Mouse (Mus musculus): ENCODE data around the gene Ccr6. TPM values are rescaled to one million over a fixed set of nuclear protein-coding genes. Genes with fewer than 3 reads are reported as not detected.

Ccr6 gene
- polyA plus RNA-seq, 2 experiments = not detected

DNA sequence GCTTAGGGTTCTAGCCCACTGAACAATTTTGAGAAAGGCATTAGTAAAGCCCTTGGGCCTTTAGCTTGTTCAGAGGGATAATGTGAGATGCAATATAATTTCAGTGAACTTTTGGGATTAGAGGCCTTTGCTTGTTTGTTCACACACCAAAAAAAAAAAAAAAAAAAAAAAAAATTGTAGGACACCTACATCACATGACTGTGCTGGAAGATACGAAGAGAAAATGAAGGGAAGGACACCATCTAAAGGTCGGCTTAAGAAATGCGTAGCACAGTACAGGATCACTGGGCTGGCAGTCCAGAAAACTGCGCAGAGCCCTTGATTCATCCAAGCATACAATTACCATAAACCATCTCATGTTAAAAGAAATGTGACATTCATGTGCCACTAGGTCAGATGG, 65.7 kb downstream of the Ccr6 start:
- Histone ChIP-seq H3K27ac (replicated peaks; ENCODE audit: low read depth, low read length) (no peak overlapping the region), H3K4me1 (ENCODE audit: control insufficient read depth, insufficient read depth, low read length) (no peaks in the 10 kb centered on the region), H3K9me3 (ENCODE audit: control insufficient read depth, low read length) (no peaks in the 10 kb centered on the region), H3K36me3 (ENCODE audit: control insufficient read depth, insufficient read depth, low read length) (peaks cover 9% of the 10 kb centered on the region; the same call in 1 of the 2 replicates), H3K4me2 (replicated peaks; ENCODE audit: low read depth, low read length, severe bottlenecking) (no peak overlapping the region), H3K27me3 (ENCODE audit: control insufficient read depth, insufficient read depth, low read length) (no peaks in the 10 kb centered on the region), H3K4me3 (replicated peaks; ENCODE audit: low read length) (no peak overlapping the region), H3K9ac (ENCODE audit: low read depth, low read length, severe bottlenecking) (no peak overlapping the region)
- TF ChIP-seq POLR2A (IDR thresholded peaks at IDR 0.05; ENCODE audit: borderline replicate concordance, extremely low read depth, insufficient read depth, insufficient read length) = no peak
- 71% methylated on average over 4 of the region's 4 CpGs for WGBS
- ATAC-seq (ENCODE audit: low FRiP score, low read depth) (no peak), DNase-seq (ENCODE audit: low spot score) (no peak)

DNA sequence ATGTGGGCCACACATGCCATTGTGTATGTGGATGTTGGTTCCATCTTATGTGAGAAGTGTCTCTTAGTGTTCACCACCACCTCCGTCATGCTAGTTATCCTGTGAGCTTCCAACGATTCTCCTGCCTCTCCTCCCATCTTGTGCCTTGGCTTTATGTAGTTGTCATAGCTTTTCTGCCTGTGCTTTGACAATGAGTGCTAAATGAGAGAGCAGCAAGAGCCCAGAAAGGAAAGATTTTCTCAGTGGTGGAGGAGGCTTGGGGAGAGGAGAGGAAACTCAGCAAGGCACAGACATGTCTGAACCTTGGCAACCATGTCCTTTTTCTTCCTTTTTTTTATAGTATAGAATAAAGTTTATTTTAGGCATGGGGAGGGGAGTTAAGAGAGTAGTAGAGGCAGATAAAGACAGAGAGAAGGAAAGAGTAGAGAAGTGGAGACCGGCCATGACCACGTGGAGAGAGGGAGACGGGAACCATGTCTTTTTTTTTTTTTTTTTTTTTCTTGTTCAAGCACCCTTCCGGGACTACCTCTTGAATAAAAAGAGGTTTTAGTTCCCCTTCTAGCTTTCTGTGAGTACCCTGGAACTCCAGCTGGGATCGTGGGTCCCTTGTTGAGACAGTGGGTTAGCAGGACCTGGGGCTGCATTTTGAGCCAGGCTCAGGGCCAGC, 67.1 kb downstream of the Ccr6 start:
- Histone ChIP-seq H3K4me3 (replicated peaks; ENCODE audit: low read length) (no peak overlapping the region), H3K4me1 (ENCODE audit: control insufficient read depth, insufficient read depth, low read length) (no peaks in the 10 kb centered on the region), H3K9ac (ENCODE audit: low read depth, low read length, severe bottlenecking) (no peak overlapping the region), H3K27me3 (ENCODE audit: control insufficient read depth, insufficient read depth, low read length) (no peaks in the 10 kb centered on the region), H3K27ac (replicated peaks; ENCODE audit: low read depth, low read length) (no peak overlapping the region), H3K9me3 (ENCODE audit: control insufficient read depth, low read length) (no peaks in the 10 kb centered on the region), H3K4me2 (replicated peaks; ENCODE audit: low read depth, low read length, severe bottlenecking) (no peak overlapping the region), H3K36me3 (ENCODE audit: control insufficient read depth, insufficient read depth, low read length) (peaks cover 5% of the 10 kb centered on the region; the same call in 1 of the 2 replicates)
- WGBS = 66% methylated on average over 7 of the region's 7 CpGs
- TF ChIP-seq POLR2A (IDR thresholded peaks at IDR 0.05; ENCODE audit: borderline replicate concordance, extremely low read depth, insufficient read depth, insufficient read length) = no peak
- no peak for DNase-seq (ENCODE audit: low spot score)
- ATAC-seq (ENCODE audit: low FRiP score, low read depth) = no peak

DNA sequence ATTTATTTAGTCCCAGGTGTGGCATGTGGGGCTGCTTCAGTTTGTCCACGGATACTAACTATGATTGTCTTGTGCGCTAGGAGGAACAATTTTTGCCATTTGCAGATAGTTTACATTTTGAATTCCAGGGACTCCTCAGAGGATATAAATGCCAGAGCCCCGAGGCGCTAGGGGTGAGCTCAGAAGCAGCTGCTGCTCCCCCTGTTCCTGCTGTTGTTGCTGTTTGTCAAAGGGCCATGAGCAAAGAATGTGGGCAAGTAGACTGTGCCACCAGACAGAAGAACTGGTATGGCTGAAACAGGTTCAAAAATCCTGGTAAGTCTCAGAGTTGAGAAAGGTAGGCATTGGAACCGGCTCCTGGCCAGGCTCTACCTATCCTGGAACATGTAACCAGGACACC, 67.8 kb downstream of the Ccr6 start:
- Histone ChIP-seq H3K4me2 (replicated peaks; ENCODE audit: low read depth, low read length, severe bottlenecking) (no peak overlapping the region), H3K4me3 (replicated peaks; ENCODE audit: low read length) (no peak overlapping the region), H3K4me1 (ENCODE audit: control insufficient read depth, insufficient read depth, low read length) (no peaks in the 10 kb centered on the region), H3K9ac (ENCODE audit: low read depth, low read length, severe bottlenecking) (no peak overlapping the region), H3K27me3 (ENCODE audit: control insufficient read depth, insufficient read depth, low read length) (no peaks in the 10 kb centered on the region), H3K36me3 (ENCODE audit: control insufficient read depth, insufficient read depth, low read length) (no peaks in the 10 kb centered on the region), H3K27ac (replicated peaks; ENCODE audit: low read depth, low read length) (no peak overlapping the region), H3K9me3 (ENCODE audit: control insufficient read depth, low read length) (no peaks in the 10 kb centered on the region)
- WGBS = 45% methylated on average over 5 of the region's 5 CpGs
- ATAC-seq (ENCODE audit: low FRiP score, low read depth) (peak; percentile 57; the same call in 1 of the 2 replicates), DNase-seq (ENCODE audit: low spot score) (no peak)
- TF ChIP-seq POLR2A (IDR thresholded peaks at IDR 0.05; ENCODE audit: borderline replicate concordance, extremely low read depth, insufficient read depth, insufficient read length) = no peak

GRCm38 (mm10) chr17:8305801-8306200, 70.0 kb downstream of the Ccr6 start:
- H3K9me3 ChIP-seq (ENCODE audit: control insufficient read depth, low read length) = no peaks in the 10 kb centered on the region
- no peak overlapping the region for H3K4me2 ChIP-seq (replicated peaks; ENCODE audit: low read depth, low read length, severe bottlenecking)
- 25% methylated on average over 3 of the region's 3 CpGs for WGBS
- H3K4me1 ChIP-seq (ENCODE audit: control insufficient read depth, insufficient read depth, low read length) = no peaks in the 10 kb centered on the region
- H3K9ac ChIP-seq (ENCODE audit: low read depth, low read length, severe bottlenecking) = no peak overlapping the region
- H3K27me3 ChIP-seq (ENCODE audit: control insufficient read depth, insufficient read depth, low read length) = no peaks in the 10 kb centered on the region
- no peaks in the 10 kb centered on the region for H3K36me3 ChIP-seq (ENCODE audit: control insufficient read depth, insufficient read depth, low read length)
- H3K4me3 ChIP-seq (replicated peaks; ENCODE audit: low read length) = no peak overlapping the region
- TF ChIP-seq POLR2A (IDR thresholded peaks at IDR 0.05; ENCODE audit: borderline replicate concordance, extremely low read depth, insufficient read depth, insufficient read length) = no peak
- DNase-seq (ENCODE audit: low spot score) (no peak), ATAC-seq (ENCODE audit: low FRiP score, low read depth) (no peak)
- no peak overlapping the region for H3K27ac ChIP-seq (replicated peaks; ENCODE audit: low read depth, low read length)

Other genes with a start within 250 kb of the Ccr6 start
- 0.28 and 0.74 TPM in 2 replicates for gene Gm49673, start 88.3 kb upstream of the Ccr6 start, polyA plus RNA-seq (2012; rRNA removed)
- not detected in 2 replicates for gene Gm49673, start 88.3 kb upstream of the Ccr6 start, polyA plus RNA-seq (2014; fragmentation: Nextera tagmentation; extraction: Ambion mirVana)
- gene Rnaset2a, start 87.9 kb upstream of the Ccr6 start, polyA plus RNA-seq (2012; rRNA removed) = 29.4 and 31.4 TPM in 2 replicates
- gene Rnaset2a, start 87.9 kb upstream of the Ccr6 start, polyA plus RNA-seq (2014; fragmentation: Nextera tagmentation; extraction: Ambion mirVana) = 29.3 and 29.5 TPM in 2 replicates
- gene Fgfr1op, start 70.5 kb upstream of the Ccr6 start, polyA plus RNA-seq (2012; rRNA removed) = 12.5 and 16.4 TPM in 2 replicates
- 30.7 and 32.5 TPM in 2 replicates for gene Fgfr1op, start 70.5 kb upstream of the Ccr6 start, polyA plus RNA-seq (2014; fragmentation: Nextera tagmentation; extraction: Ambion mirVana)
- 90.2 and 95.6 TPM in 2 replicates for gene Mpc1, start 46.9 kb downstream of the Ccr6 start, polyA plus RNA-seq (2012; rRNA removed)
- gene Mpc1, start 46.9 kb downstream of the Ccr6 start, polyA plus RNA-seq (2014; fragmentation: Nextera tagmentation; extraction: Ambion mirVana) = 175 and 184 TPM in 2 replicates
- 103 and 115 TPM in 2 replicates for gene Sft2d1, start 75.1 kb downstream of the Ccr6 start, polyA plus RNA-seq (2012; rRNA removed)
- 55.8 and 70.1 TPM in 2 replicates for gene Sft2d1, start 75.1 kb downstream of the Ccr6 start, polyA plus RNA-seq (2014; fragmentation: Nextera tagmentation; extraction: Ambion mirVana)
- 1.0 and 1.2 TPM in 2 replicates for gene Prr18, start 101.4 kb downstream of the Ccr6 start, polyA plus RNA-seq (2012; rRNA removed)
- gene Prr18, start 101.4 kb downstream of the Ccr6 start, polyA plus RNA-seq (2014; fragmentation: Nextera tagmentation; extraction: Ambion mirVana) = 0.25 and 0.28 TPM in 2 replicates
- 1.7 and 2.3 TPM in 2 replicates for gene T2, start 119.9 kb downstream of the Ccr6 start, polyA plus RNA-seq (2012; rRNA removed)
- gene T2, start 119.9 kb downstream of the Ccr6 start, polyA plus RNA-seq (2014; fragmentation: Nextera tagmentation; extraction: Ambion mirVana) = 0.32 TPM in 1 of 2 replicates, not detected in the other
- 3.6 and 4.7 TPM in 2 replicates for gene T, start 198.4 kb downstream of the Ccr6 start, polyA plus RNA-seq (2012; rRNA removed)
- 0.56 and 0.72 TPM in 2 replicates for gene T, start 198.4 kb downstream of the Ccr6 start, polyA plus RNA-seq (2014; fragmentation: Nextera tagmentation; extraction: Ambion mirVana)

All from limb, embryonic 14.5 days (tissue).